Mouse (Mus musculus) monocyte, adult 2 months (primary cell): ENCODE data around the gene Olfr832.
"Not testable (repeated sequence)": the region's sequence is repeated elsewhere in the genome, so short reads cannot be mapped to it uniquely, and the experiment has no call there.

Source experiments
- DNase-seq, 2 experiments: peaks; one replicate each; pipeline ENCODE4 v3.0.0; 2022; ENCODE audit warnings: low spot score in 2 of 2, low read depth in 1 of 2

Olfr832 gene

GRCm38 (mm10) chr9:18936822-18937221 lies at the start of gene Olfr832:
Gene Olfr832 (plus strand): TSS chr9:18937122.
- not testable (repeated sequence) for DNase-seq

GRCm38 (mm10) chr9:18907699-18908098 lies 29.2 kb upstream of the Olfr832 start:
- not testable (repeated sequence) for DNase-seq

GRCm38 (mm10) chr9:18927921-18928320 lies 9.0 kb upstream of the Olfr832 start:
- DNase-seq: not testable (repeated sequence)

- no peak for DNase-seq
These were observed 25.1 kb downstream of the Olfr832 start for GRCm38 (mm10) chr9:18962021-18962420.

GRCm38 (mm10) chr9:18987690-18988089 lies 50.8 kb downstream of the Olfr832 start, which contains the start of gene Olfr834:
Gene Olfr834 (plus strand): TSS chr9:18987990.
- no peak for DNase-seq
